Mouse (Mus musculus): ENCODE data around the gene Foxk1. TPM values are rescaled to one million over a fixed set of nuclear protein-coding genes. Genes with fewer than 3 reads are reported as not detected.

Foxk1 gene
- polyA plus RNA-seq, 1 experiment from 2014 or later, result 3.7 TPM

DNA sequence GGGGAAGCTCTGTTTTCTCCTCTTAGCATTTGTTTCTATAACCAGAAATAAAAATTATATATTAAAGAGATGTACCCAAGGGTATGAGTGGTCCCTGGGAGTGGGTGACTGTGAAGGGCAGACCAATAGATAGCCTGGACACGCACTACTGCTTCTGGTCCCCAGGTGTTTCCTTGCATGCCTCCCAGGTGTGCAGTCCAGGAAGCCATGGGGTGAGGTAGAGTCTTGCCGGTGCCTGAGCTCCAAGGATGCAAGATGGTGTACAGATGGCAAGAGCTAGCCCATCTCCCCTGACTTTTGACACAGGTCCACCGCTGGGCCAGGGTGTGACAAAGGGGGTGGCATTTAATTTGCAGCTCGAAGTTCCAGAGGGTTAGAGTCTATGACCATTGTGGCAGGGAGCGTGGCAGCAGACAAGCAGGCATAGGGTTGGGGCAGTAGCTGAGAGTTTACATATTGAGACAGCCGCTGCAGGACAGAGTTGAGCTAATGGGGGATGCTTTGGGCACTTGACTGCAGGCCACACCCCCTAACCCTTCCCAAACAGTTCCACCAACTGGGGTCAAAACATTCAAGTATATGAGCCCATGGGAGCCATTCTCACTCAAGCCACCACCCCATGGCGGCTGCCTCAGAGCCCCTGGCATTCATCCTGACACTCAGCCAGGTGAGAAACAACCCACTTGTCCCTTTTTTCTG is 60.8 kb downstream of the Foxk1 start:
- Histone ChIP-seq H3K9me3 (replicated peaks) (no peaks in the 10 kb centered on the region), H3K4me1 (peaks cover 17% of the 10 kb centered on the region), H3K4me3 (no peak overlapping the region), H3K27ac (replicated peaks) (no peak overlapping the region), H3K36me3 (peaks cover 55% of the 10 kb centered on the region), H3K27me3 (ENCODE audit: low read depth, poor library complexity, severe bottlenecking) (no peaks in the 10 kb centered on the region)
- no peak for DNase-seq (ENCODE audit: low spot score)
- WGBS, result 94% methylated on average over 7 of the region's 7 CpGs

GRCm38 (mm10) chr5:142462641-142462948 is 61.3 kb downstream of the Foxk1 start:
- Histone ChIP-seq H3K27me3 (ENCODE audit: low read depth, poor library complexity, severe bottlenecking) (no peaks in the 10 kb centered on the region), H3K9me3 (replicated peaks) (no peaks in the 10 kb centered on the region), H3K27ac (replicated peaks) (no peak overlapping the region), H3K4me3 (no peak overlapping the region), H3K36me3 (peaks cover 55% of the 10 kb centered on the region), H3K4me1 (peaks cover 17% of the 10 kb centered on the region)
- no peak for DNase-seq (ENCODE audit: low spot score)
- WGBS, result 93% methylated on average over 2 of the region's 2 CpGs

- H3K9me3 ChIP-seq (replicated peaks), result no peaks in the 10 kb centered on the region
- H3K4me1 ChIP-seq, result peaks cover 17% of the 10 kb centered on the region
- peaks cover 55% of the 10 kb centered on the region for H3K36me3 ChIP-seq
- H3K27ac ChIP-seq (replicated peaks), result peak overlapping the region; percentile 88
- no peak for DNase-seq (ENCODE audit: low spot score)
- H3K4me3 ChIP-seq, result peak overlapping the region; percentile 73
- WGBS, result 93% methylated on average over 6 of the region's 6 CpGs
- no peaks in the 10 kb centered on the region for H3K27me3 ChIP-seq (ENCODE audit: low read depth, poor library complexity, severe bottlenecking)
Observed at GRCm38 (mm10) chr5:142463011-142463410, 61.7 kb downstream of the Foxk1 start.

DNA sequence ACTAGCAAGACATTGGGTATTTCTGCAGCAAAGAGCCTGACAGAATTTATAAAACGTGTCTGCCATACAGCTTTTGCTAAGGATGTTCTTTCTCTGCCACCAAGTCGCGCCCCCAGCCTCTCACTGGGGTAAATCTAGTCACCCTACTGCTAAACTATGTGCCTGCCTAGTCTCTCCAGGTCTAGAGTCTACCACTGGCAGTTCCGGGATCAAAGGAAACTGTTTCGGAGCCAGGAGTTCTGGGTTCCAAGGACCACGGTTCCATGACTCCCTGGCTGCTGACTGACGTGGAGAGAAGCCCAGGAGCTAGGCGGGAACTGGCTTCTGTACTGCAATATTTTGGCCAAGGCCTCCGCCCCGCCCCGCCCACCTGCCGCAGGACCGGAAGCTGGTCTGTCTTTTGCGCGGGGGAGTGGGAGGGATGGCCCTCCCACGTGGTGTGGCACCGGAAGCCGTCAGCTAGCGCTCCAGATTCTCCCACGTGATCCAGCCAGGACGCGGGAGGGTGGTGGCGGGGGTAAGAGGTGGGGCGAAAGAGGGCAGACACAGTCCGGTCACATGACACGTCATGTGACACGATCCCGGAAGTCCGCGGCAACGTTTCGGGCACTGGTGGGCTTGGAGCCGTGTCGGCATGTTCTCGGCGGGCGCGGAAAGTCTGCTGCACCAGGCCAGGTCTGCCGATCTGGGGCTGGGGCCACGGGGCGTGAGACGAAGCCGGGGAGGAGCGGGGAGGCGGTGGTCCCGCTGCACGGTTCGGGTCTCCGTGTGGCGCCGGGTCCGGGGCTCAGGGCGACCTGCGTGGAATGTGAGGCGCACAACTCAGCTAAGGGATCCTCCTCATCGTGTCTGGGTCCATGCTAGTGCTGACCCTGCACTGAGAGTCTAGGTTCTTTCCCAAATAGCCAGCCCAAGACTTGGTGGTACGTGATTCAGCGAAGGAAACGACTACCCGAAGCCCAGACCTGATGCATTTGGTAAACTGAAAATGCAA is 62.5 kb downstream of the Foxk1 start, which contains the start of gene Ap5z1:
TSS of gene Ap5z1 (plus strand) at position 484 of the 994 bp plus-strand sequence.
- Histone ChIP-seq H3K9me3 (replicated peaks) (no peaks in the 10 kb centered on the region), H3K36me3 (peaks cover 55% of the 10 kb centered on the region)

DNA sequence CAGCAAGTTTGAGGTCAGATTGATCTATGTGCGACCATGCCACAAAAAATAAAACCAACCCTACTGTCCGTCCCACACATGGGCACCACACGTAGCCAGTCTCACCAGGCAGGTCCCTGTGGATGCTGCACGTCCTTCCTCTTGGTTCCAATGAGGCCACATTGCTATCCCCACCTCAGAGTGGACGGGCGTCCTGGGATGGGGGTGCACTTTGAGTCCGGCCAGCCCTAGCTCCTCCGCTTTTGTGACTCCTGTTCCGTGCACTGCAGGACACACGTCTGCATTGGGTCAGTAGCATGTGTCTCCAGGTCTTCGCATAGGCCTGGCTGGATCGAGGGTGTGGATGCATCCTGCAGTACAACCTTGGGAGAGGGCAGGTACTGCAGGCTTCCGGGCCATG is 67.1 kb downstream of the Foxk1 start:
- H3K9me3 ChIP-seq (replicated peaks), result no peaks in the 10 kb centered on the region
- peaks cover 63% of the 10 kb centered on the region for H3K36me3 ChIP-seq
- H3K4me3 ChIP-seq, result no peak overlapping the region
- H3K27me3 ChIP-seq (ENCODE audit: low read depth, poor library complexity, severe bottlenecking), result no peaks in the 10 kb centered on the region
- peaks cover 12% of the 10 kb centered on the region for H3K4me1 ChIP-seq
- DNase-seq (ENCODE audit: low spot score), result no peak
- no peak overlapping the region for H3K27ac ChIP-seq (replicated peaks)
- 91% methylated on average over 13 of the region's 13 CpGs for WGBS

More for the DNA sequence above, 62.5 kb downstream of the Foxk1 start, which contains the start of gene Ap5z1:
- H3K27ac ChIP-seq (replicated peaks), result peak within 1 kb of the TSS; percentile 88
- H3K4me1 ChIP-seq, result peaks cover 17% of the 10 kb centered on the region
- 2% methylated on average over 60 of the region's 60 CpGs for WGBS
- H3K4me3 ChIP-seq, result peak within 1 kb of the TSS; percentile 73
- no peaks in the 10 kb centered on the region for H3K27me3 ChIP-seq (ENCODE audit: low read depth, poor library complexity, severe bottlenecking)
- DNase-seq (ENCODE audit: low spot score), result peak; percentile 97

DNA sequence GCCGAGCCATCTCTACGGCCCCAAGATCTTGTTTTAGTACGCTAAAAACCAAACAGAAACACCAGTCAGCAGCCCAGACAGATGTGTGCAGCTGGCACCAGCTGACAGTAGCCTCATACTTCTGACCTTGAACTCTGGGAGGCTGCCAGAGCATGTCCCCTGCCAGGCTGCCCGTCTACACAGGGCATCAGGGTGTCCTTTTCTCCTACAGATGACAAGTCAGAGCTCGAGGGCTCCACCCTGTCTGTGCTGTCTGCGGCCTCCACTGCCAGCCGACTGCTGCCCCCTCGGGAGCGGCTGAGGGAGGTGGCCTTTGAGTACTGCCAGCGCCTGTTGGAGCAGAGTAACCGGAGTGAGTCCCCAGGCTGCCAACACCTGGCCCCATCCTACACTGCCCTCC is 68.5 kb downstream of the Foxk1 start:
- no peaks in the 10 kb centered on the region for H3K27me3 ChIP-seq (ENCODE audit: low read depth, poor library complexity, severe bottlenecking)
- no peak overlapping the region for H3K27ac ChIP-seq (replicated peaks)
- H3K9me3 ChIP-seq (replicated peaks), result no peaks in the 10 kb centered on the region
- peaks cover 6% of the 10 kb centered on the region for H3K4me1 ChIP-seq
- peaks cover 71% of the 10 kb centered on the region for H3K36me3 ChIP-seq
- H3K4me3 ChIP-seq, result no peak overlapping the region
- DNase-seq (ENCODE audit: low spot score), result no peak
- 92% methylated on average over 11 of the region's 11 CpGs for WGBS

DNA sequence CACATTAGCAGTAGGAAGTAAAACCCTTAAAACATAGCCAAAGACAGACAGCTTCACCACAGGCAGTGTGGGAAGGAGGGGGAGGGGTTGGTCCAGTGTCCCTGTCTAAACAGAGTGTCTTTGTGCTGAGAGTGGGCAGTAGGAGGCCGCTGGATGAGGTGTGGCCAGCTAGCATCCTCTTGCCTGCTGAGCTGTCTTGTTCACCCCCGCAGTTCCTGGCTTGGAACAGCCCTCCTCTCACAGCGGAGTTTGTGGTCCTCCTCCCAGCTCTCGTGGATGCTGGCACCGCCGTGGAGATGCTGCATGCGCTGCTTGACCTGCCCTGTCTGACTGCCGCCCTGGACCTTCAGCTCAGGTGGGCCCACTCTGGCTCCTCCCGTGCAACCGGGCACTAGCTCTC is 72.4 kb downstream of the Foxk1 start:
- 0 out of 2 replicates have a peak overlapping the region, but pooled peaks have one; percentile 1 for H3K27ac ChIP-seq (replicated peaks)
- no peak for DNase-seq (ENCODE audit: low spot score)
- peaks cover 55% of the 10 kb centered on the region for H3K36me3 ChIP-seq

DNA sequence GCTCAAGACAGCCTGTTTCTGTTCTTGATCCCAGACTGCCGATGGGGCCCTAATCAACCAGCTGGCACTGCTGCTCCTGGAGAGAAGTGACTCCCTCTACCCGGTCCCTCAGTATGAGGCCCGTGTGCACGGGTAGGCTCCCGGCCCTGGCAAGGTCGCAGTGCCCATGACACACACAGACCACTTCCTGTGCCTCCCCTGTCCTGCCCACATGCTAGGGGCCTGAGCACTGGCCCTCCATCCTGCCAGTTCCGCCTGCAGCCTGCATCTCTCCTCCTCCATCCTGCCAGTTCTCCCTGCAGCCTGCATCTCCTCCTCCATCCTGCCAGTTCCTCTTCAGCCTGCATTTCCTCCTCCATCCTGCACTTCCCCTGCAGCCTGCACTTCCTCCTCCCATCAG is 74.4 kb downstream of the Foxk1 start:
- DNase-seq (ENCODE audit: low spot score), result no peak
- H3K27ac ChIP-seq (replicated peaks), result no peak overlapping the region
- peaks cover 7% of the 10 kb centered on the region for H3K4me1 ChIP-seq
- H3K9me3 ChIP-seq (replicated peaks), result no peaks in the 10 kb centered on the region
- H3K4me3 ChIP-seq, result no peak overlapping the region
- 87% methylated on average over 7 of the region's 7 CpGs for WGBS
- H3K36me3 ChIP-seq, result peaks cover 35% of the 10 kb centered on the region
- no peaks in the 10 kb centered on the region for H3K27me3 ChIP-seq (ENCODE audit: low read depth, poor library complexity, severe bottlenecking)

More for the DNA sequence above, 72.4 kb downstream of the Foxk1 start:
- no peaks in the 10 kb centered on the region for H3K9me3 ChIP-seq (replicated peaks)
- WGBS, result 77% methylated on average over 10 of the region's 10 CpGs
- H3K4me1 ChIP-seq, result 0 out of 2 replicates have a peak, but pooled peaks cover 4% of the 10 kb centered on the region
- no peak overlapping the region for H3K4me3 ChIP-seq
- H3K27me3 ChIP-seq (ENCODE audit: low read depth, poor library complexity, severe bottlenecking), result no peaks in the 10 kb centered on the region

GRCm38 (mm10) chr5:142477346-142477745 is 76.0 kb downstream of the Foxk1 start:
- Histone ChIP-seq H3K36me3 (peaks cover 18% of the 10 kb centered on the region), H3K27me3 (ENCODE audit: low read depth, poor library complexity, severe bottlenecking) (no peaks in the 10 kb centered on the region), H3K4me3 (no peak overlapping the region), H3K4me1 (peaks cover 7% of the 10 kb centered on the region), H3K27ac (replicated peaks) (no peak overlapping the region), H3K9me3 (replicated peaks) (no peaks in the 10 kb centered on the region)
- 90% methylated on average over 12 of the region's 12 CpGs for WGBS
- DNase-seq (ENCODE audit: low spot score), result no peak

DNA sequence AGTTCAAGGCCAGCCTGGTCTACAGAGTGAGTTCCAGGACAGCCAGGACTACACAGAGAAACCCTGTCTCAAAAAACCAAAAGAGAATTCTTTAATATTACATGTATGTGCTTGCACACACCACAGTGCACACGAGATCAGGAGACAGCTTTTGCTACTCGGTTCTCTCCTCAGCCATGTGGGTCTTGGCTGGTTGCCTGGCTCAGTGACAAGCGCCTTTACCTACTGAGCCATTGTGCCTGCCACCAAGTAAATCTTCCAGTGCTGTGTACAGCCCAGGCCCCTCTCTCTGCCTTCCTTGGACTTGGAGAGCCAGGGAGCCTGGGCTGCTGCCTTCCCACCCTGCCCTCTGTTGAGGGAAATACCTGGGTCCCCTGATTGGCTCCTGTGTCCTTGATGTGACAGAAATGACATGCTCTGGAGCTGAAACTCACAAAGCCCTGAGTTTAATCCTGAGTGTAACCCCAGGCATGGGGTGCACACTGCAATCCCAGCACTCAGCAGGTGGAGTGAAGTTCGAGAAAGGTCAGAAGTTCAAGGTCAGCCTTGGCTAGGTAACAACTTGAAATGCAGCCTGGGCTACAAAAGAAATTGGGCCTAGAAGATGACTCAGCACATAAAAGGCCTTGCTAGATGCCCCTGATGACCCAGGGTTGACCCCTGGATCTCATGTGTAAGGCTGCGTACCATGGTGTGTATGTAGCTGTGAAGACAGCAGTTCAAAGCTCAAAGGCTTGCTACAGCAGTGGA is 76.7 kb downstream of the Foxk1 start:
- DNase-seq (ENCODE audit: low spot score), result no peak
- Histone ChIP-seq H3K4me1 (peaks cover 7% of the 10 kb centered on the region), H3K27me3 (ENCODE audit: low read depth, poor library complexity, severe bottlenecking) (no peaks in the 10 kb centered on the region), H3K27ac (replicated peaks) (no peak overlapping the region), H3K9me3 (replicated peaks) (no peaks in the 10 kb centered on the region), H3K4me3 (no peak overlapping the region), H3K36me3 (peaks cover 14% of the 10 kb centered on the region)
- WGBS, result 91% methylated on average over 5 of the region's 5 CpGs

DNA sequence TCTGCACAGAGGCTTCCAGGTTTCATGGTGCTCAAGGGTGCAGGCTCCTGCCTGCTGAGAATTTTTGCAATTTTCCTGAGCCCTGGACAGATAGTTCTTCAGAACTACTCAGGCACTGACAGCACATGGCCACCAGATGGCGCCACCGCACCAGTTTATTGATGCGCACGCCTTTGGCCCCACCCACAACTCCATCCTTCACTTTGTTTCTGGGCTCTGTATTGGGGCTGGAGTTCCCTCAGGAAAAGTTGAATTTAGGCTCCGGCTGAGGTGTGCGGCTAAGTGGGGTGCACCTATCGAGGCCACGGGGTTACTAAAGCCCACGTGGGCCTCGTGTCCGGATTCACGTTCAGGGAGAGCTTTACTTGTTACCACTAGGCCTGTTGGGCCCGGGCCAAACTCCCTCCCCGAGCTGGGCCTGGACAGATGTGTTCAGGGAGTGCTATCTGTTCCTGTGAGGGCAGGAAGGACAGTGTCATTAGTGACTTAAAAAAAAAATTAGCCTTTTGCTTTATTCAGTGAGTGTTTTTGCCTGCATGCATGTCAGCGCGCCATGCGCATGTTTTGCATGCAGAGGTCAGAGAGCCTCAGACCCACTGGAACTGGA is 77.6 kb downstream of the Foxk1 start:
- Histone ChIP-seq H3K36me3 (peaks cover 14% of the 10 kb centered on the region), H3K4me3 (no peak overlapping the region), H3K9me3 (replicated peaks) (no peaks in the 10 kb centered on the region), H3K27me3 (ENCODE audit: low read depth, poor library complexity, severe bottlenecking) (no peaks in the 10 kb centered on the region), H3K4me1 (peaks cover 3% of the 10 kb centered on the region), H3K27ac (replicated peaks) (peak overlapping the region; percentile 30)
- 33% methylated on average over 17 of the region's 17 CpGs for whole genome bisulfite sequencing
- peak; percentile 82 for DNase-seq (ENCODE audit: low spot score)

GRCm38 (mm10) chr5:142482512-142482911 is 81.2 kb downstream of the Foxk1 start:
- Histone ChIP-seq H3K9me3 (replicated peaks) (no peaks in the 10 kb centered on the region), H3K4me3 (no peak overlapping the region), H3K4me1 (peaks cover 7% of the 10 kb centered on the region), H3K36me3 (peaks cover under 1% of the 10 kb centered on the region; the same call in 1 of the 2 replicates), H3K27ac (replicated peaks) (no peak overlapping the region), H3K27me3 (ENCODE audit: low read depth, poor library complexity, severe bottlenecking) (no peaks in the 10 kb centered on the region)
- 69% methylated on average over 2 of the region's 2 CpGs for WGBS
- no peak for DNase-seq (ENCODE audit: low spot score)
